Mouse (Mus musculus) right cerebral cortex, adult 18-20 months (tissue): ENCODE measurements around the gene Usp22.
A peak's percentile ranks its signal among the peaks of the same experiment; 100 is the strongest.
"Not testable (repeated sequence)": the region's sequence is repeated elsewhere in the genome, so short reads cannot be mapped to it uniquely, and the experiment has no call there.

ENCODE experiments used
- DNase-seq: peaks from one replicate; pipeline ENCODE4 v3.0.0; 2022; ENCODE audit warnings: mixed read lengths

Gene Usp22

GRCm38 (mm10) chr11:61174821-61175658, at the start of gene Usp22:
TSS of gene Usp22 (minus strand) at chr11:61175055.
- peak; percentile 100 for DNase-seq

DNA sequence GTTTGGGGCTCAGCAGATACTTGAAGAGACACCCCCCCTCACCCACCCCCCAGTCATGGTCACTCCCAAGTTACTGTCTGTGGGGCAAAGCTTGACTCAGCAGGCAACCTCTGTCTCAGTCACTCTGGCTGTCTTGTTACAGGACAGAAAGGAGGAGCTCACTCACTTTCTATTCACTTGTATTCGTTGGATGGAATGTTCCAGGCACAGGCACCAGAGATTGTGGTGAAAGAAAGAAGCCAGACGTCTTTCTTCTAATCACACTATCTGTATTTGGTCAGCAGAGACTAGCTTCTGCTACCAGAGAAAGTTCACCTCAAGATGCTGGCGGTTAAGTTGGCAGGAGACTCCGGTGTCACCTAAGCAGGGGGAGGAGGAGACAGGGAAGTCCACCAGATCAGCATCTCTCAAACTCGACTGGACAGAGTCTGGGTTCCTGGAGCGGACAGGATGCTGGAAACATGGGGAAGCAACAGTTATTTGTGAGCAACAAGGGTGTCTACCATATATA, 49.4 kb upstream of the Usp22 start:
- no peak for DNase-seq

DNA sequence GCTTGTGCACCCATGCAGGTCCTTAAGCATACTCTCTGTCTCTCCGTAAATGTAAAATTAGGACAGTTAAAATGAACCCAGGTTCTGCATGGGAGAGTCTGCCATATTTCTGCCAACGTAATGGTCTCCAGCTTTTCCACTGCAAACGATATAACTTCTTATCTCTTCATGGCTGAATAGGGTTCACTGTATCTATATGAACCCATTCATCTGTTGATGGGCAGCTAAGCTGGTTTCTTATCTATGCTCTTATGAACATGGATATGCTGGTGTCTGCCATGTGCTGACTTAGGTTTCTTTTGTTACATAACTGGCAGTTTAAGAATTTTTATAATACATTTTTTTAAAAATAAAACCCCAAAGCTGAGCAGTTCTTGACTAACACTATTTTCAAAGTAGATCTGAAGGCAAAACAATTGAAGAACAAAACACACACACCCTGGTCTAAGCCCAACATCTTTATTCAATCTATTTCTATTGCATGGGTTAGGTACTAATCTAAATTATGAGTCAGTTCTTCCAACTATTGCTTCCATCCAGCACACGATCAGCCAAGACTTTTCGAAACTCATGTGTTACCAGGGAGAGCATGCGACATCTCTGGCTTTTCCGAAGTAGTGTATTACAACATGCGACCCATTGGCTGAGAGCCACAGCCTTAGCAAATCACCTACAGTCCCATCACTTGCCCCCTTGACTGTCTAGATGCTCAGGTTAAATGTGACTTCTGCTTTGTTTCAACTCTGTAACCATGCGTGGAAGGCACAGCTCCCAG, 48.3 kb upstream of the Usp22 start:
- no peak for DNase-seq

GRCm38 (mm10) chr11:61222007-61222406, 47.2 kb upstream of the Usp22 start:
- DNase-seq, result no peak

GRCm38 (mm10) chr11:61220156-61220881, 45.5 kb upstream of the Usp22 start:
- DNase-seq, result peak; percentile 40

- DNase-seq, result no peak
Measured at GRCm38 (mm10) chr11:61215936-61216335, 41.1 kb upstream of the Usp22 start.

DNA sequence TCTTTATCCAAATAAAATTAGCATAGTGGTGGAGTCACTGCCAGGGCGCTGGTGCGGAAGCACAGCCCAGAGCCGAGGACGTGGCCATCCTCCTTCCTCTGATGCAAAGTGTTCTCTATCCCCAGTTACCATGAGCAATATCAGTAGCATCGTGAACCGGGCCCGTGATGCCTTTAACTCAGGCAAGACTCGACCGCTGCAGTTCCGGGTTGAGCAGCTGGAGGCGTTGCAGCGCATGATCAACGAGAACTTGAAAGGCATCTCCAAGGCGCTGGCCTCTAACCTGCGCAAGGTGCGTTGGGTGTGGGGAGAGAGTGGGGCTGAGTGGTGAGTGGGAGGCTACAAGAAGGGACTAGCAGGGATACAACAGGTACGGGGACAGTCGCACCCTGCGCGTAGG, 37.2 kb upstream of the Usp22 start:
- DNase-seq, result no peak

- DNase-seq, result no peak
Measured at GRCm38 (mm10) chr11:61208316-61208715, 33.5 kb upstream of the Usp22 start.

DNA sequence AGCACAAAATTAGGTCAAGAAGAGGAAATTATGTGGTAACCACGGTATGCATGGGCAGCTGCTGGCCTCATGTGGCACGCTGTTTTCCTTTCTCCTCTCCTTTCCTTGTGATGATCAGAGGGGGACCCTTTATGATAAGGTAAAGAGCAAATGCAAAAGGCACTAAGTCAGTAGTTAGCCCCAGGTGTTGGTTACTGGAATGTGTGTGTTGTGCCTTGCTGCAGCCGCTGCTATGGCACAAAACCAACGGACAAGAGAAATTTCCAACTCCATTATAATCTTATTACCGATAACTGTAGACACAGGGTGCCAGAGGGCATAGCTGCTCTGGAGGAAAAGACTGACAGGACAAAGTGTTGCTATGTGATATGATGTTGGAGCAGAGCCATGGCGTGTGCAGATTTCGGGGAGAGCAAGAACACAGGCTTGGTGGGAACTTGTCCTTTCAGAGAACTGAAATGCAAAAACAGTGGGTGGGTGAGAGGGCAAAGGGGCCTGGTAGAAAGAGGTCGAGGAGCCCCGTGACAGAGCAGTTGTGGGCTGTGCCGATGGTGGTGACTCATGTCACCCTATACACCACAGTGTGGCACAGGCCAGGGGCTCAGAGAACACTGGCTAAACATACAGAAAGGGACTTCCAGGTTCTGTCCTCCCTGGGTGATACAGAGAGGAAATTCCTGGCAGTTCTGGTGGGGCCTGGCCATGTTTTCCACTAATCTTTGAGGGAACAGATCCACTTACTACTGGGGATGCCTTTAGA, 32.8 kb upstream of the Usp22 start, which contains the start of gene Aldh3a1:
Gene Aldh3a1, plus strand, starts transcription at position 51 of the 760 bp plus-strand sequence.
- no peak for DNase-seq

DNA sequence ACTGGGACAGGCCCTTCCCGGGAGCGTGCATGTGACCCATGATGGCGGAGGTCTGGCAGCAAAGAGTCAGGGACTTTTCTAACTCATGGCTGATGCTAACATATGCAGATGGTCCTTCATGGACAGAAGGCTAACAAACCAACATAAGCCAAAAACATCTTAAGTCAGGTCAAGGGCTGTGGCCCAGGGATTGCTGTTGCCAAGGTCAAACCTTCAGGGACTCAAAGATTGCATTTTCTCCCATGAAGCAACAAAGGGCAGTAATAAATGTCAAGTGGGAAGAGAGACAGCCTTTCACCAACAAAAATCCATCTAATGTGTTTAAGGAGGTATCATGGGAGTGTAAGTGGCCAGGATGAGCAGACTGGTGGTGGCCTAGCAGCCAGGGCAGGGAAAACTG, 31.3 kb upstream of the Usp22 start:
- no peak for DNase-seq

GRCm38 (mm10) chr11:61205167-61205950, 30.5 kb upstream of the Usp22 start:
- peak; percentile 40 for DNase-seq

DNA sequence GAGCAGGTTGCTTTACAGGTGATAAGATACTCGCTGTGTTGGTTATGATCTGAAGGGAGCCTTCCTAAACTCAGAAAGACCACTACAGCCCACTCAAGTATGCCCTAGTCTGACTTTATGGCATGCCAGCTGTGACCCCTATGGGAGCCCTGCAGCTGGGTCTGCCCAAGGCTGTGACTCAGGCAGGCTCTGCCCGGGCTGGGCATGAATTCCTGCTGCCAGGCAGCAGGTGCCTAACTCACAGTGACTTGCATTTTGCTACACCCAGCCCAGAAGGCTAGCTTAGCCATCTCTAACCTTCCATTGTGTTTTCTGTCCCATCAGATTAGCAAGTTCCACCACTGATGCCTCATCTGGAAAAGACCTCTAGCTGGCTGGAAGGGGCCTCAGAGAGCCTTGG, 28.0 kb upstream of the Usp22 start:
- DNase-seq, result no peak

DNA sequence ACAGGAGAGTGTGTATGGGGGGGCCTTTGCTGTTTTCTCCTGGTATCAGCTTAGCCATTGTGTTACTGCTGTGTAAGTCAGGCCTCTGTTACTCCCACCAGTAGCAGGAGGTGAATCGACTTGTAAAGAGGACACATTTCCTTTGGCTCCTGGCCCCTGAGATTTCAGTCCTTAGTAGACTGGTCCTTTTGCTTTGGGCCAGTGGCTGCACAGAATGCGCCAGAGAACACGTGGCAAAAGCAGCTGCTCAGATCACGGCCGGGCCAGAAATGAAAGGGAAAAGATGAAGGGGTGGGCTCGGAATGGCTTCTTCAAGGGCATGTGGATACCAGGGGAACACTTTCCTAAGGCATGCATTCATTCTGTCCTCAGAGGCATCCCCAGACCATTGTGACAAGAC, 27.3 kb upstream of the Usp22 start:
- no peak for DNase-seq

DNA sequence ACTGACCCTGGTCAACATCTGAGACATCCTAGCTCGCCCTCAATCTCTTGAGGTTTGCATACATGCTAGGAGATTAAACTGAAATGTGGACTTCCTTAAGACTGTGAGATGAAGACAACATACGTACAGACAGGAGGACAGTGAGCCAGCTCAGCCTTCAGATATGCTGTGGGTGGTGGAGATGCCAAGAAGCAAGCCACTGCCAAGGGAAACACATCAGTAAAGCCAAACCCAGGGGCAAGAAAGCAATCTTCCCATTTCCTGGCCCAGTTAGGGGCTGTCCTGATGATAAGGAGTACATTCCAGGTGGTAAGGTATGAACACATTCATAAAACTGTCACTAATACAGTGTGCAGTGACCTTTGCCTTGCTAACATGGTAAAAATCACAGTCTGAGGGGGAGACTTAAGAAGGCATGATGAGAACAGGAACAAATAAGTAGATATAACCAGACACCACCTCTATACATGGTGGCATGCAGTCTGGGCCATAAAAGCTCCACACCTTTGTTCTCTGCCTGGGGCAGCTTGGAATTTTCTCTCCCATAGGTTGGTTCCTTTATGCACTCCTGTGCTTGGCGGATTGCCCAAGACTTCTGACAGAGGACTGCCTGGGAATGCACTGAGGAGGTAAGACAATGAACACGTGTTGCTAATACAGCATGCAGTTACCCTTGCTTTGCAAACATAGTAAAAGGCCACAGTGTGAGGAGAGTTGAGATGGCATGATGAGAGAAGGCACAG, 24.9 kb upstream of the Usp22 start:
- no peak for DNase-seq

GRCm38 (mm10) chr11:61197935-61198334, 23.1 kb upstream of the Usp22 start:
- no peak for DNase-seq

GRCm38 (mm10) chr11:61196616-61197353, 21.9 kb upstream of the Usp22 start:
- no peak for DNase-seq

- DNase-seq, result peak; percentile 75
Measured at GRCm38 (mm10) chr11:61193392-61193791, 18.5 kb upstream of the Usp22 start.

DNA sequence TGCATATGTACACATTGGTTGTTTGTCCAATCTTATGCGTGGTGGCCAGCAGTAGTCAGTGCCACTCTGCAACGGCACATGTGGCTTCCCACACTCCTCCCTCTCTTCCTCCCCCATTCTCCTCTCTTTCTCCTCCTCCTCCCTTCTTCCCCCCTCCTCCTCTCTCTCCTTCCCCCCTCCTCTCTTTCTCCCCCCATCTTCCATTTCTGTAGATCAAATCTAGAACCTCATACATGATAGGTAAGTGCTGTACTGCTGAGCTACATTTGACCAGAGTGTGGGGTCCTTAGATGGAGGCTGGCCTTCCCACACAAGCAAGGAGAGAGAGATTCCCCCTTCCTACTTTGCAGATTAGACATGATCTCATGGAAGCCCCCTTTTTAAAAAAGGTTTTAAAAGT, 17.9 kb upstream of the Usp22 start:
- DNase-seq, result no peak

- DNase-seq, result not testable (repeated sequence)
Measured at GRCm38 (mm10) chr11:61192123-61192522, 17.3 kb upstream of the Usp22 start.

DNA sequence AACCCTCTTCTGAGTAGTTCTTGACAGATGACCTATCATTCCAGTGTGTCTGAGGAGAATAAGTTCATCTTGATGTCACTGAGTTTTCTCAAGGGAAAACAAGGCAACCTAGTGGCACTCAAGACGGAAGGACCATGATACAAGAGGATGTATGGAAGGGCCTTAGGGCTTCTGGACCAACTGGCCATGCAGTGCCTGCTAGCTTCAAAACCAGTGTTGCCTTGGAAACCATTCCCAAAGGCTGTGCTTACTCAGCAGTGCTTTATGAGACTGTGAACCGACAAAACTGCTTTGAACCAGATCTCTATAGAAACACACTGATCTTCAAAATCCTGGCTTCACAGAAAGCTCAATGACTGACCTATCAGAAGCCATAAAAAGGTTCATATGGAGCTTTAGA, 15.9 kb upstream of the Usp22 start:
- no peak for DNase-seq
